Mouse (Mus musculus): ENCODE measurements around the gene Cilp2. TPM values are rescaled to one million over a fixed set of nuclear protein-coding genes. Genes with fewer than 3 reads are reported as not detected.
A peak's percentile ranks its signal among the peaks of the same experiment; 100 is the strongest.

The Cilp2 gene
- 0.02 TPM in 1 of 2 replicates, not detected in the other for polyA plus RNA-seq (2015; fragmentation: Nextera tagmentation; extraction: Ambion mirVana)

- DNase-seq, result no peak
These were observed at the start of gene Cilp2 for GRCm38 (mm10) chr8:69887289-69888243. TSS of gene Cilp2 (minus strand) at chr8:69887687.

GRCm38 (mm10) chr8:69936050-69936794 lies 48.7 kb upstream of the Cilp2 start:
- no peaks in the 10 kb centered on the region for H3K27me3 ChIP-seq (ENCODE audit: insufficient read depth, low read length)
- TF ChIP-seq EP300 (IDR thresholded peaks at IDR 0.05; ENCODE audit: low read depth), result no peak
- no peak for TF ChIP-seq CTCF (IDR thresholded peaks at IDR 0.05; ENCODE audit: low read depth)
- no peak overlapping the region for H3K9ac ChIP-seq (replicated peaks)
- H3K4me1 ChIP-seq (ENCODE audit: insufficient read depth), result peaks cover 35% of the 10 kb centered on the region
- DNase-seq (no peak), ATAC-seq (peak; percentile 65)
- H3K36me3 ChIP-seq (replicated peaks; ENCODE audit: insufficient read depth, low read length), result peaks cover 19% of the 10 kb centered on the region
- no peaks in the 10 kb centered on the region for H3K9me3 ChIP-seq (ENCODE audit: low read length)
- H3K27ac ChIP-seq (ENCODE audit: low read depth), result no peak overlapping the region; the same call in 1 of the 2 replicates
- 78% methylated on average over 7 of the region's 7 CpGs for WGBS (ENCODE audit: insufficient replicate concordance)
- H3K4me3 ChIP-seq (ENCODE audit: low read depth, low read length), result no peak overlapping the region
- no peak overlapping the region for H3K4me2 ChIP-seq (ENCODE audit: low read depth, low read length)

More at GRCm38 (mm10) chr8:69887289-69888243, at the start of gene Cilp2:
- no peak within 1 kb of the TSS for H3K9ac ChIP-seq (replicated peaks)
- H3K4me2 ChIP-seq (ENCODE audit: low read depth, low read length), result peak within 1 kb of the TSS; percentile 49
- WGBS (ENCODE audit: insufficient replicate concordance), result 2% methylated on average over 55 of the region's 60 CpGs
- no peaks in the 10 kb centered on the region for H3K9me3 ChIP-seq (ENCODE audit: low read length)
- TF ChIP-seq EP300 (IDR thresholded peaks at IDR 0.05; ENCODE audit: low read depth), result no peak
- no peak for TF ChIP-seq CTCF (IDR thresholded peaks at IDR 0.05; ENCODE audit: low read depth)
- H3K27ac ChIP-seq (ENCODE audit: low read depth), result no peak within 1 kb of the TSS
- H3K4me3 ChIP-seq (ENCODE audit: low read depth, low read length), result peak within 1 kb of the TSS; percentile 22
- peaks cover 14% of the 10 kb centered on the region for H3K4me1 ChIP-seq (ENCODE audit: insufficient read depth)
- no peaks in the 10 kb centered on the region for H3K36me3 ChIP-seq (replicated peaks; ENCODE audit: insufficient read depth, low read length)
- peaks cover 82% of the 10 kb centered on the region for H3K27me3 ChIP-seq (ENCODE audit: insufficient read depth, low read length)
- ATAC-seq, result no peak; the same call in 1 of the 2 replicates

GRCm38 (mm10) chr8:69935431-69935830 lies 47.9 kb upstream of the Cilp2 start:
- ATAC-seq, result no peak
- Histone ChIP-seq H3K9me3 (ENCODE audit: low read length) (no peaks in the 10 kb centered on the region), H3K9ac (replicated peaks) (no peak overlapping the region), H3K4me2 (ENCODE audit: low read depth, low read length) (no peak overlapping the region), H3K4me3 (ENCODE audit: low read depth, low read length) (no peak overlapping the region), H3K27me3 (ENCODE audit: insufficient read depth, low read length) (no peaks in the 10 kb centered on the region), H3K4me1 (ENCODE audit: insufficient read depth) (peaks cover 30% of the 10 kb centered on the region), H3K27ac (ENCODE audit: low read depth) (no peak overlapping the region), H3K36me3 (replicated peaks; ENCODE audit: insufficient read depth, low read length) (peaks cover 19% of the 10 kb centered on the region)
- DNase-seq, result no peak
- WGBS (ENCODE audit: insufficient replicate concordance), result 98% methylated on average over 3 of the region's 3 CpGs
- no peak for TF ChIP-seq EP300 (IDR thresholded peaks at IDR 0.05; ENCODE audit: low read depth)
- no peak for TF ChIP-seq CTCF (IDR thresholded peaks at IDR 0.05; ENCODE audit: low read depth)

GRCm38 (mm10) chr8:69934582-69934981 lies 47.1 kb upstream of the Cilp2 start:
- WGBS (ENCODE audit: insufficient replicate concordance), result 69% methylated on average over 5 of the region's 5 CpGs
- Histone ChIP-seq H3K9ac (replicated peaks) (no peak overlapping the region), H3K9me3 (ENCODE audit: low read length) (no peaks in the 10 kb centered on the region), H3K4me2 (ENCODE audit: low read depth, low read length) (no peak overlapping the region), H3K4me1 (ENCODE audit: insufficient read depth) (peaks cover 22% of the 10 kb centered on the region), H3K4me3 (ENCODE audit: low read depth, low read length) (no peak overlapping the region), H3K36me3 (replicated peaks; ENCODE audit: insufficient read depth, low read length) (peaks cover 21% of the 10 kb centered on the region), H3K27ac (ENCODE audit: low read depth) (no peak overlapping the region), H3K27me3 (ENCODE audit: insufficient read depth, low read length) (no peaks in the 10 kb centered on the region)
- DNase-seq (no peak), ATAC-seq (no peak)
- no peak for TF ChIP-seq EP300 (IDR thresholded peaks at IDR 0.05; ENCODE audit: low read depth)
- no peak for TF ChIP-seq CTCF (IDR thresholded peaks at IDR 0.05; ENCODE audit: low read depth)

GRCm38 (mm10) chr8:69933811-69934210 lies 46.3 kb upstream of the Cilp2 start:
- Histone ChIP-seq H3K9me3 (ENCODE audit: low read length) (no peaks in the 10 kb centered on the region), H3K9ac (replicated peaks) (no peak overlapping the region), H3K27ac (ENCODE audit: low read depth) (no peak overlapping the region), H3K36me3 (replicated peaks; ENCODE audit: insufficient read depth, low read length) (peaks cover 21% of the 10 kb centered on the region), H3K4me3 (ENCODE audit: low read depth, low read length) (no peak overlapping the region), H3K27me3 (ENCODE audit: insufficient read depth, low read length) (no peaks in the 10 kb centered on the region), H3K4me1 (ENCODE audit: insufficient read depth) (peaks cover 19% of the 10 kb centered on the region), H3K4me2 (ENCODE audit: low read depth, low read length) (no peak overlapping the region)
- no peak for ATAC-seq
- WGBS (ENCODE audit: insufficient replicate concordance), result 51% methylated on average over 2 of the region's 2 CpGs
- no peak for DNase-seq
- TF ChIP-seq CTCF (IDR thresholded peaks at IDR 0.05; ENCODE audit: low read depth) (no peak), EP300 (IDR thresholded peaks at IDR 0.05; ENCODE audit: low read depth) (no peak)

GRCm38 (mm10) chr8:69926901-69927300 lies 39.4 kb upstream of the Cilp2 start:
- Histone ChIP-seq H3K36me3 (replicated peaks; ENCODE audit: insufficient read depth, low read length) (peaks cover 14% of the 10 kb centered on the region; the same call in 1 of the 2 replicates), H3K9ac (replicated peaks) (no peak overlapping the region), H3K4me1 (ENCODE audit: insufficient read depth) (peaks cover 21% of the 10 kb centered on the region), H3K27ac (ENCODE audit: low read depth) (no peak overlapping the region), H3K4me3 (ENCODE audit: low read depth, low read length) (no peak overlapping the region), H3K9me3 (ENCODE audit: low read length) (no peaks in the 10 kb centered on the region), H3K27me3 (ENCODE audit: insufficient read depth, low read length) (no peaks in the 10 kb centered on the region), H3K4me2 (ENCODE audit: low read depth, low read length) (no peak overlapping the region)
- TF ChIP-seq CTCF (IDR thresholded peaks at IDR 0.05; ENCODE audit: low read depth), result no peak
- no peak for TF ChIP-seq EP300 (IDR thresholded peaks at IDR 0.05; ENCODE audit: low read depth)
- DNase-seq, result no peak
- ATAC-seq, result no peak

Measured in liver, postnatal 0 days (tissue).